Mouse (Mus musculus) spleen, adult 2 months (tissue): ENCODE measurements around the gene Dsp.

ENCODE experiments used
- CTCF ChIP-seq: fragments of 200-500 bp; IDR thresholded peaks from 2 replicates; pipeline ENCODE4 v1.5.1; 2011; ENCODE audit warnings: mild to moderate bottlenecking, inconsistent platforms; ENCODE audit not compliant: insufficient read depth, insufficient read length, insufficient replicate concordance; ENCODE audit errors: extremely low read depth
- POLR2A ChIP-seq: fragments of 200-500 bp; IDR thresholded peaks from 2 replicates; pipeline ENCODE4 v1.6.1; 2011; ENCODE audit warnings: low read depth, low read length, inconsistent platforms

DNA sequence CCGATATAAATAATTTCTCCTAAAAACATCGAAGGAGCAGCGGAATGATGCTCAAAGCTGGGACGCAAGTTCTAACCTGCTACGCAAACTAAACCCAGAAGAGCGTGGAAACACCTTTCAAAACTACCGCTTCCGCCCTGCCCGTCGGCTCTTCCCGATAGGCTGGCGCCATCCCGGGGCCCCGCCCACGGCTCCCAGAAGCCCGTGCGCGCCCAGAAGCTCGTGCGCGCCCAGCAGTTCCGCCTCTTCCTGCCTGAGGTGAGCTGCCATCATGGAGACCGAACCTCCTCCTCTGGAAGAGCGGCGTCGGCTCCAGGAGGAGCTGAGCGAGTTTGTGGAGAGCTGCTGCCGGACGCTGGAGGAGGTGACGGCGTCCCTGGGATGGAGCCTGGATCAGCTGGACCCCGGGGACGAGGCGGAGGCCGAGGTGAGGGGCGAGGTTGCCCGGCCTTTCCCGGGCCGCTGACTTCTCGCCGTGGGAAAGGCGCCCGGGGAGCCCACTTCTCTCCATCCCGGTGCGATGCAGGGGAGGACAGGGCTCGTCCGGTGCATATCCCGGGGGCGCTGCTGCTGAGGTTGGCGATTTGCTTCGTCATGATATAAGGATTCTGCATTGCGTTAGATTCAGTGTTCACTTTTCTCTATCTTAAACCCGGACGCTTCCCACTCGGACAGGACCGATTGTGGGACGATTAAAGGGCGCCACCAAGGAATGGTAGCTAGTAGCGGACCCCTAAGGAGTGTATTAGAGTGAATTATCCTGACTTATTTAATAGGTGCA, 53.8 kb downstream of the Dsp start, which contains the start of gene Snrnp48:
- no peak for TF ChIP-seq CTCF
- peak; percentile 54 for TF ChIP-seq POLR2A
